Mouse (Mus musculus): Measurements from ENCODE around the gene Slc34a3. TPM values are rescaled to one million over a fixed set of nuclear protein-coding genes. Genes with fewer than 3 reads are reported as not detected.

Gene Slc34a3
- total and polyA plus RNA-seq, 3 experiments, result not detected

GRCm38 (mm10) chr2:25193330-25193770, 40.8 kb downstream of the Slc34a3 start:
- Histone ChIP-seq H3K4me2 (ENCODE audit: insufficient read depth, low read depth, poor library complexity, severe bottlenecking) (peak overlapping the region; percentile 99), H3K27ac (ENCODE audit: insufficient read depth, low read depth) (peak overlapping the region; percentile 98; the same call in 1 of the 2 replicates), H3K27me3 (replicated peaks) (no peaks in the 10 kb centered on the region), H3K4me1 (ENCODE audit: control insufficient read depth in 1 of 2, insufficient read depth in 2 of 2) (peaks cover 14 to 36% of the 10 kb centered on the region in 2 experiments), H3K36me3 (replicated peaks in 1 of 2; ENCODE audit: control insufficient read depth in 1 of 2, insufficient read depth in 1 of 2, low read length in 1 of 2) (peaks cover 0 to 28% of the 10 kb centered on the region in 2 experiments), H3K4me3 (replicated peaks in 1 of 3; ENCODE audit: low read depth in 2 of 3, low read length in 2 of 3, poor library complexity in 1 of 3) (peak overlapping the region; percentile 8 to 83 (median 61)), H3K79me2 (replicated peaks; ENCODE audit: control insufficient read depth, extremely low read depth, insufficient read depth, poor library complexity, severe bottlenecking) (peaks cover 16% of the 10 kb centered on the region), H3K9me3 (replicated peaks; ENCODE audit: low read length) (no peaks in the 10 kb centered on the region), H3K9ac (ENCODE audit: insufficient read depth, low read depth) (peak overlapping the region; percentile 84; the same call in 1 of the 2 replicates)
- in situ Hi-C loops (cut with MboI; ENCODE audit: low pct_ligation_motif_present, low pct_unique_long_range_greater_than_20kb, low sequenced_read_pairs) (no loop called here), dilution Hi-C loops (cut with MboI; ENCODE audit: extremely low pct_ligation_motif_present, extremely low pct_unique_long_range_greater_than_20kb, low sequenced_read_pairs) (no loop called here)
- peak; percentile 92 for DNase-seq (ENCODE audit: extremely low read depth)
- peak; percentile 60; the same call in 1 of the 2 replicates for TF ChIP-seq E2F4 (IDR thresholded peaks at IDR 0.05; ENCODE audit: insufficient replicate concordance, low read depth, low read length)
- peak; percentile 24; the same call in 1 of the 2 replicates for TF ChIP-seq ZC3H11A (IDR thresholded peaks at IDR 0.05; ENCODE audit: low read depth, low read length)
- no peak for TF ChIP-seq ZKSCAN1 (IDR thresholded peaks at IDR 0.05; ENCODE audit: borderline replicate concordance, low read depth, low read length)
- TF ChIP-seq UBTF (IDR thresholded peaks at IDR 0.05; ENCODE audit: low read depth, low read length), result no peak
- peak; percentile 60 for TF ChIP-seq ELF1 (IDR thresholded peaks at IDR 0.05; ENCODE audit: low read depth, low read length)
- TF ChIP-seq MAZ (IDR thresholded peaks at IDR 0.05; ENCODE audit: low read depth, low read length), result peak; percentile 60; the same call in 1 of the 2 replicates
- 0 out of 2 replicates have a peak, but pooled peaks have one; percentile 26 for TF ChIP-seq IRF4 (IDR thresholded peaks at IDR 0.05; ENCODE audit: low read depth, low read length)
- TF ChIP-seq USF1 (IDR thresholded peaks at IDR 0.05; ENCODE audit: low read depth, low read length), result no peak
- TF ChIP-seq SIN3A (IDR thresholded peaks at IDR 0.05; ENCODE audit: low read length), result peak; percentile 94
- TF ChIP-seq POLR2AphosphoS2 (IDR thresholded peaks at IDR 0.05; ENCODE audit: low read depth, low read length), result no peak
- peak; percentile 73 to 98 for TF ChIP-seq CTCF (conservative IDR thresholded peaks at IDR 0.05 in 1 of 2, IDR thresholded peaks at IDR 0.05 in 1 of 2; ENCODE audit: low read depth in 2 of 2, low read length in 2 of 2)
- TF ChIP-seq POLR2A (IDR thresholded peaks at IDR 0.05; ENCODE audit: low read depth, low read length), result peak; percentile 56; the same call in 1 of the 2 replicates
- 0 out of 2 replicates have a peak, but pooled peaks have one; percentile 31 for TF ChIP-seq CHD2 (IDR thresholded peaks at IDR 0.05; ENCODE audit: low read length)
- 0 out of 2 replicates have a peak, but pooled peaks have one; percentile 28 for TF ChIP-seq KAT2A (IDR thresholded peaks at IDR 0.05; ENCODE audit: insufficient replicate concordance, low read length)
- TF ChIP-seq GABPA (IDR thresholded peaks at IDR 0.05; ENCODE audit: insufficient replicate concordance, low read depth, low read length), result no peak
- no peak for TF ChIP-seq CHD1 (IDR thresholded peaks at IDR 0.05; ENCODE audit: low read depth, low read length)
- TF ChIP-seq RCOR1 (conservative IDR thresholded peaks at IDR 0.05; ENCODE audit: low read depth, low read length), result no peak
- no peak for TF ChIP-seq PAX5 (IDR thresholded peaks at IDR 0.05; ENCODE audit: low read length)
- TF ChIP-seq RAD21 (IDR thresholded peaks at IDR 0.05; ENCODE audit: low read depth, low read length), result no peak; the same call in none of the 2 replicates
- TF ChIP-seq USF2 (conservative IDR thresholded peaks at IDR 0.05; ENCODE audit: low read depth, low read length), result no peak; the same call in 1 of the 2 replicates
- no peak for TF ChIP-seq JUND (conservative IDR thresholded peaks at IDR 0.05; ENCODE audit: low read depth, low read length)
- TF ChIP-seq NELFE (IDR thresholded peaks at IDR 0.05; ENCODE audit: low read depth, low read length), result peak; percentile 57; the same call in 1 of the 2 replicates
- TF ChIP-seq TCF12 (IDR thresholded peaks at IDR 0.05; ENCODE audit: low read depth, low read length), result 0 out of 2 replicates have a peak, but pooled peaks have one; percentile 47
- no peak for TF ChIP-seq TBP (conservative IDR thresholded peaks at IDR 0.05; ENCODE audit: low read depth, low read length)
- peak; percentile 90 for TF ChIP-seq SMC3 (IDR thresholded peaks at IDR 0.05; ENCODE audit: low read depth, low read length)
- no peak for TF ChIP-seq NRF1 (IDR thresholded peaks at IDR 0.05; ENCODE audit: low read depth, low read length)
- no peak for TF ChIP-seq ZNF384 (IDR thresholded peaks at IDR 0.05; ENCODE audit: low read depth, low read length)
- TF ChIP-seq HCFC1 (IDR thresholded peaks at IDR 0.05; ENCODE audit: low read depth, low read length), result no peak; the same call in 1 of the 2 replicates
- TF ChIP-seq MAX (IDR thresholded peaks at IDR 0.05; ENCODE audit: low read length), result peak; percentile 91
- no peak for TF ChIP-seq MAFK (IDR thresholded peaks at IDR 0.05; ENCODE audit: insufficient replicate concordance, low read length)
- peak; percentile 50; the same call in 1 of the 2 replicates for TF ChIP-seq MEF2A (IDR thresholded peaks at IDR 0.05; ENCODE audit: borderline replicate concordance, low read depth, low read length)
- peak; percentile 95 for TF ChIP-seq MXI1 (IDR thresholded peaks at IDR 0.05; ENCODE audit: low read depth, low read length)
- no peak for TF ChIP-seq EP300 (IDR thresholded peaks at IDR 0.05; ENCODE audit: low read length)
- TF ChIP-seq JUN (IDR thresholded peaks at IDR 0.05; ENCODE audit: insufficient read depth, low read depth, low read length), result no peak
- TF ChIP-seq ETS1 (conservative IDR thresholded peaks at IDR 0.05; ENCODE audit: low read depth, low read length), result 0 out of 2 replicates have a peak, but pooled peaks have one; percentile 7
- TF ChIP-seq ZMIZ1 (IDR thresholded peaks at IDR 0.05; ENCODE audit: low read depth, low read length), result no peak; the same call in 1 of the 2 replicates
- peak; percentile 43 for TF ChIP-seq BHLHE40 (IDR thresholded peaks at IDR 0.05; ENCODE audit: low read depth, low read length)
- TF ChIP-seq MYC (IDR thresholded peaks at IDR 0.05; ENCODE audit: low read depth, low read length), result peak; percentile 87

All from CH12.LX (cell line).